Mouse (Mus musculus) G1E (cell line): ENCODE data around the gene Zfp593. TPM values are rescaled to one million over a fixed set of nuclear protein-coding genes. Genes with fewer than 3 reads are reported as not detected.

ENCODE experiments used
- ATAC-seq: 2 replicates; pipeline ENCODE4 v1.8.0; 2016; ENCODE audit warnings: mild to moderate bottlenecking; ENCODE audit not compliant: insufficient number of reproducible peaks, poor library complexity, low FRiP score, severe bottlenecking; ENCODE audit errors: extremely low read depth
- DNase-seq: peaks from one replicate; pipeline ENCODE4 v3.0.0; 2012; ENCODE audit warnings: low spot score
- H3K27me3 ChIP-seq: 2 replicates; pipeline ENCODE4 v1.6.1; 2012; ENCODE audit warnings: mild to moderate bottlenecking, low read length, inconsistent platforms; ENCODE audit not compliant: insufficient read depth
- H3K36me3 ChIP-seq: replicated peaks from 2 replicates; pipeline ENCODE3; 2012; ENCODE audit warnings: mild to moderate bottlenecking, inconsistent platforms
- H3K4me1 ChIP-seq: 2 replicates; pipeline ENCODE4 v1.6.1; 2012; ENCODE audit warnings: low read depth, low read length, inconsistent platforms, mixed read lengths; ENCODE audit not compliant: insufficient read depth
- H3K4me3 ChIP-seq: 2 replicates; pipeline ENCODE4 v1.5.1; 2012; ENCODE audit warnings: low read depth, mild to moderate bottlenecking, inconsistent platforms, low read length, moderate library complexity, mixed read lengths
- H3K9me3 ChIP-seq: replicated peaks from 2 replicates; pipeline ENCODE4 v1.6.1; 2012; ENCODE audit warnings: inconsistent platforms
- CTCF ChIP-seq: IDR thresholded peaks from 2 replicates; pipeline ENCODE4 v1.5.1; 2012; ENCODE audit warnings: low read depth, low read length, inconsistent platforms, mixed read lengths
- GATA1 ChIP-seq: IDR thresholded peaks from 2 replicates; pipeline ENCODE4 v1.6.1; 2012; ENCODE audit warnings: borderline replicate concordance, low read length, inconsistent platforms, mixed read lengths
- GATA2 ChIP-seq: IDR thresholded peaks from 2 replicates; pipeline ENCODE4 v1.6.1; 2012; ENCODE audit warnings: low read depth, low read length, inconsistent platforms, borderline replicate concordance
- POLR2AphosphoS5 ChIP-seq: IDR thresholded peaks from 2 replicates; pipeline ENCODE4 v1.6.1; 2012; ENCODE audit warnings: low read depth, low read length, inconsistent platforms; ENCODE audit not compliant: insufficient replicate concordance
- TAL1 ChIP-seq: conservative IDR thresholded peaks from 2 replicates; pipeline ENCODE4 v1.6.1; 2012; ENCODE audit warnings: low read depth, low read length, inconsistent platforms, mixed read lengths
- polyA plus RNA-seq: library from polyadenylated mRNA; stranded (reverse); fragments of >175 nt; gene quantifications from 2 replicates; pipeline ENCODE4 v1.2.3, GENCODE M21; 2012
- total RNA-seq, 2 experiments: library from RNA; stranded (forward) in 1 of 2; stranded (reverse) in 1 of 2; fragments of 200-1000 nt in 1 of 2; fragments of >200 nt in 1 of 2; fragmentation: Nextera tagmentation in 1 of 2; gene quantifications; 2 replicates each; pipeline ENCODE4 v1.2.3; 2014 to 2017

Gene Zfp593
- total and polyA plus RNA-seq, 3 experiments, result 9.8 to 41.8 (median 10.2) TPM

GRCm38 (mm10) chr4:134257198-134258009 lies 12.0 kb upstream of the Zfp593 start:
- Histone ChIP-seq H3K9me3 (0 out of 2 replicates have a peak, but pooled peaks cover 3% of the 10 kb centered on the region), H3K27me3 (peaks cover 69% of the 10 kb centered on the region), H3K4me1 (peaks cover 2% of the 10 kb centered on the region; the same call in 1 of the 2 replicates), H3K36me3 (no peaks in the 10 kb centered on the region), H3K4me3 (no peak overlapping the region)
- no peak for TF ChIP-seq CTCF
- TF ChIP-seq GATA1, result no peak
- no peak for TF ChIP-seq POLR2AphosphoS5
- no peak for TF ChIP-seq GATA2
- TF ChIP-seq TAL1, result no peak
- no peak for DNase-seq
- ATAC-seq, result no peak

- peaks cover 8% of the 10 kb centered on the region for H3K4me1 ChIP-seq
- H3K27me3 ChIP-seq, result peaks cover 69% of the 10 kb centered on the region
These were observed 11.2 kb upstream of the Zfp593 start for GRCm38 (mm10) chr4:134256407-134257197.

GRCm38 (mm10) chr4:134255854-134256253 lies 10.5 kb upstream of the Zfp593 start:
- ATAC-seq, result no peak
- peaks cover 12% of the 10 kb centered on the region for H3K9me3 ChIP-seq
- H3K27me3 ChIP-seq, result peaks cover 73% of the 10 kb centered on the region
- peaks cover 15% of the 10 kb centered on the region for H3K4me1 ChIP-seq
- no peaks in the 10 kb centered on the region for H3K36me3 ChIP-seq
- H3K4me3 ChIP-seq, result no peak overlapping the region
- DNase-seq, result no peak
- TF ChIP-seq GATA2, result no peak
- TF ChIP-seq CTCF, result no peak
- TF ChIP-seq GATA1, result no peak
- no peak for TF ChIP-seq TAL1
- no peak for TF ChIP-seq POLR2AphosphoS5

More at GRCm38 (mm10) chr4:134256407-134257197, 11.2 kb upstream of the Zfp593 start:
- TF ChIP-seq POLR2AphosphoS5 (no peak), GATA1 (no peak), GATA2 (no peak), TAL1 (no peak), CTCF (no peak)
- DNase-seq (no peak), ATAC-seq (no peak)
- Histone ChIP-seq H3K4me3 (no peak overlapping the region), H3K36me3 (no peaks in the 10 kb centered on the region), H3K9me3 (peaks cover 4% of the 10 kb centered on the region; the same call in 1 of the 2 replicates)

- TF ChIP-seq GATA1, result no peak
- TF ChIP-seq POLR2AphosphoS5, result no peak
- TF ChIP-seq CTCF, result no peak
- TF ChIP-seq TAL1, result no peak
- no peak for TF ChIP-seq GATA2
- Histone ChIP-seq H3K4me3 (no peak overlapping the region), H3K36me3 (no peaks in the 10 kb centered on the region), H3K4me1 (peaks cover 17% of the 10 kb centered on the region), H3K9me3 (peaks cover 13% of the 10 kb centered on the region), H3K27me3 (peaks cover 81% of the 10 kb centered on the region)
- ATAC-seq (no peak), DNase-seq (no peak)
These were observed 9.4 kb upstream of the Zfp593 start for GRCm38 (mm10) chr4:134254835-134255234.

GRCm38 (mm10) chr4:134253722-134254324 lies 8.4 kb upstream of the Zfp593 start, which contains the start of gene Grrp1:
Gene Grrp1 (minus strand): TSS chr4:134254106.
- peaks cover 13% of the 10 kb centered on the region for H3K9me3 ChIP-seq
- DNase-seq (no peak), ATAC-seq (no peak)
- peaks cover 27% of the 10 kb centered on the region for H3K4me1 ChIP-seq
- H3K36me3 ChIP-seq, result no peaks in the 10 kb centered on the region
- no peak within 1 kb of the TSS for H3K4me3 ChIP-seq
- H3K27me3 ChIP-seq, result peaks cover 86% of the 10 kb centered on the region
- TF ChIP-seq GATA1, result no peak
- TF ChIP-seq POLR2AphosphoS5, result no peak
- TF ChIP-seq CTCF, result no peak
- no peak for TF ChIP-seq GATA2
- no peak for TF ChIP-seq TAL1
